Mouse (Mus musculus): ENCODE data around the gene Pde6g. TPM values are rescaled to one million over a fixed set of nuclear protein-coding genes. Genes with fewer than 3 reads are reported as not detected.

Pde6g gene
- polyA plus RNA-seq, 1 experiment from 2014 or later, result 0.13 TPM

- peaks cover 16% of the 10 kb centered on the region for H3K36me3 ChIP-seq (ENCODE audit: control insufficient read depth, insufficient read depth)
- peak overlapping the region; percentile 93; the same call in 1 of the 2 replicates for H3K9ac ChIP-seq (ENCODE audit: low read depth, low read length)
- H3K4me2 ChIP-seq (ENCODE audit: low read depth, low read length), result peak overlapping the region; percentile 98
- H3K27ac ChIP-seq (ENCODE audit: low read length), result peak overlapping the region; percentile 89
- H3K4me3 ChIP-seq (ENCODE audit: low read depth, low read length), result peak overlapping the region; percentile 93
- peaks cover 35% of the 10 kb centered on the region for H3K4me1 ChIP-seq (ENCODE audit: control insufficient read depth, low read depth, low read length)
- WGBS (ENCODE audit: insufficient replicate concordance), result 71% methylated on average over 3 of the region's 3 CpGs
- no peaks in the 10 kb centered on the region for H3K27me3 ChIP-seq (ENCODE audit: control insufficient read depth, insufficient read depth, low read depth, low read length)
- no peak for ATAC-seq (ENCODE audit: low read depth)
- no peaks in the 10 kb centered on the region for H3K9me3 ChIP-seq (replicated peaks; ENCODE audit: control insufficient read depth, low read length)
Measured at GRCm38 (mm10) chr11:120493351-120493750, 40.1 kb upstream of the Pde6g start.

GRCm38 (mm10) chr11:120492878-120493203 is 39.5 kb upstream of the Pde6g start:
- peaks cover 14% of the 10 kb centered on the region for H3K36me3 ChIP-seq (ENCODE audit: control insufficient read depth, insufficient read depth)
- peak overlapping the region; percentile 98 for H3K4me2 ChIP-seq (ENCODE audit: low read depth, low read length)
- H3K27ac ChIP-seq (ENCODE audit: low read length), result peak overlapping the region; percentile 89
- H3K27me3 ChIP-seq (ENCODE audit: control insufficient read depth, insufficient read depth, low read depth, low read length), result no peaks in the 10 kb centered on the region
- ATAC-seq (ENCODE audit: low read depth), result no peak
- 35% methylated on average over 3 of the region's 3 CpGs for WGBS (ENCODE audit: insufficient replicate concordance)
- H3K4me1 ChIP-seq (ENCODE audit: control insufficient read depth, low read depth, low read length), result peaks cover 35% of the 10 kb centered on the region
- peak overlapping the region; percentile 93 for H3K4me3 ChIP-seq (ENCODE audit: low read depth, low read length)
- H3K9ac ChIP-seq (ENCODE audit: low read depth, low read length), result peak overlapping the region; percentile 93
- no peaks in the 10 kb centered on the region for H3K9me3 ChIP-seq (replicated peaks; ENCODE audit: control insufficient read depth, low read length)

- WGBS (ENCODE audit: insufficient replicate concordance), result under 1% methylated on average over 47 of the region's 48 CpGs
- ATAC-seq (ENCODE audit: low read depth), result peak; percentile 50
- peak overlapping the region; percentile 89 for H3K27ac ChIP-seq (ENCODE audit: low read length)
- H3K36me3 ChIP-seq (ENCODE audit: control insufficient read depth, insufficient read depth), result peaks cover 17% of the 10 kb centered on the region
- no peaks in the 10 kb centered on the region for H3K27me3 ChIP-seq (ENCODE audit: control insufficient read depth, insufficient read depth, low read depth, low read length)
- peak overlapping the region; percentile 93 for H3K4me3 ChIP-seq (ENCODE audit: low read depth, low read length)
- H3K9me3 ChIP-seq (replicated peaks; ENCODE audit: control insufficient read depth, low read length), result no peaks in the 10 kb centered on the region
- peak overlapping the region; percentile 93 for H3K9ac ChIP-seq (ENCODE audit: low read depth, low read length)
- H3K4me2 ChIP-seq (ENCODE audit: low read depth, low read length), result peak overlapping the region; percentile 98
- H3K4me1 ChIP-seq (ENCODE audit: control insufficient read depth, low read depth, low read length), result peaks cover 35% of the 10 kb centered on the region
Measured at GRCm38 (mm10) chr11:120492024-120492877, 39.0 kb upstream of the Pde6g start.

- no peaks in the 10 kb centered on the region for H3K9me3 ChIP-seq (replicated peaks; ENCODE audit: control insufficient read depth, low read length)
- H3K4me1 ChIP-seq (ENCODE audit: control insufficient read depth, low read depth, low read length), result peaks cover 41% of the 10 kb centered on the region
- H3K4me2 ChIP-seq (ENCODE audit: low read depth, low read length), result peak within 1 kb of the TSS; percentile 98
- peak within 1 kb of the TSS; percentile 93 for H3K9ac ChIP-seq (ENCODE audit: low read depth, low read length)
- H3K4me3 ChIP-seq (ENCODE audit: low read depth, low read length), result peak within 1 kb of the TSS; percentile 93
- 0% methylated on average over 35 of the region's 35 CpGs for WGBS (ENCODE audit: insufficient replicate concordance)
- peak; percentile 84 for ATAC-seq (ENCODE audit: low read depth)
- no peaks in the 10 kb centered on the region for H3K27me3 ChIP-seq (ENCODE audit: control insufficient read depth, insufficient read depth, low read depth, low read length)
- H3K36me3 ChIP-seq (ENCODE audit: control insufficient read depth, insufficient read depth), result peaks cover 19% of the 10 kb centered on the region
- peak within 1 kb of the TSS; percentile 89 for H3K27ac ChIP-seq (ENCODE audit: low read length)
Measured at GRCm38 (mm10) chr11:120491317-120492023, 38.2 kb upstream of the Pde6g start, which contains the start of gene Slc25a10. Gene Slc25a10, plus strand, starts transcription at chr11:120491840.

GRCm38 (mm10) chr11:120490291-120491046 is 37.2 kb upstream of the Pde6g start:
- 0 out of 2 replicates have a peak overlapping the region, but pooled peaks have one; percentile 98 for H3K4me2 ChIP-seq (ENCODE audit: low read depth, low read length)
- H3K4me1 ChIP-seq (ENCODE audit: control insufficient read depth, low read depth, low read length), result peaks cover 48% of the 10 kb centered on the region
- WGBS (ENCODE audit: insufficient replicate concordance), result 30% methylated on average over 4 of the region's 4 CpGs
- no peak for ATAC-seq (ENCODE audit: low read depth)
- no peak overlapping the region for H3K4me3 ChIP-seq (ENCODE audit: low read depth, low read length)
- peak overlapping the region; percentile 89 for H3K27ac ChIP-seq (ENCODE audit: low read length)
- H3K9me3 ChIP-seq (replicated peaks; ENCODE audit: control insufficient read depth, low read length), result no peaks in the 10 kb centered on the region
- H3K27me3 ChIP-seq (ENCODE audit: control insufficient read depth, insufficient read depth, low read depth, low read length), result no peaks in the 10 kb centered on the region
- peaks cover 15% of the 10 kb centered on the region for H3K36me3 ChIP-seq (ENCODE audit: control insufficient read depth, insufficient read depth)
- no peak overlapping the region; the same call in 1 of the 2 replicates for H3K9ac ChIP-seq (ENCODE audit: low read depth, low read length)

GRCm38 (mm10) chr11:120489054-120489761 is 35.9 kb upstream of the Pde6g start:
- H3K4me2 ChIP-seq (ENCODE audit: low read depth, low read length), result no peak overlapping the region
- WGBS (ENCODE audit: insufficient replicate concordance), result 49% methylated on average over 4 of the region's 4 CpGs
- no peaks in the 10 kb centered on the region for H3K9me3 ChIP-seq (replicated peaks; ENCODE audit: control insufficient read depth, low read length)
- ATAC-seq (ENCODE audit: low read depth), result peak; percentile 64
- peaks cover 10% of the 10 kb centered on the region for H3K36me3 ChIP-seq (ENCODE audit: control insufficient read depth, insufficient read depth)
- peak overlapping the region; percentile 50 for H3K27ac ChIP-seq (ENCODE audit: low read length)
- no peak overlapping the region for H3K4me3 ChIP-seq (ENCODE audit: low read depth, low read length)
- H3K9ac ChIP-seq (ENCODE audit: low read depth, low read length), result no peak overlapping the region
- H3K4me1 ChIP-seq (ENCODE audit: control insufficient read depth, low read depth, low read length), result peaks cover 53% of the 10 kb centered on the region
- H3K27me3 ChIP-seq (ENCODE audit: control insufficient read depth, insufficient read depth, low read depth, low read length), result no peaks in the 10 kb centered on the region

- Histone ChIP-seq H3K9ac (ENCODE audit: low read depth, low read length) (no peak overlapping the region), H3K27ac (ENCODE audit: low read length) (no peak overlapping the region), H3K4me3 (ENCODE audit: low read depth, low read length) (no peak overlapping the region), H3K4me2 (ENCODE audit: low read depth, low read length) (no peak overlapping the region), H3K36me3 (ENCODE audit: control insufficient read depth, insufficient read depth) (peaks cover 11% of the 10 kb centered on the region), H3K9me3 (replicated peaks; ENCODE audit: control insufficient read depth, low read length) (no peaks in the 10 kb centered on the region), H3K27me3 (ENCODE audit: control insufficient read depth, insufficient read depth, low read depth, low read length) (no peaks in the 10 kb centered on the region), H3K4me1 (ENCODE audit: control insufficient read depth, low read depth, low read length) (peaks cover 56% of the 10 kb centered on the region)
- ATAC-seq (ENCODE audit: low read depth), result no peak
- WGBS (ENCODE audit: insufficient replicate concordance), result 69% methylated on average over 4 of the region's 4 CpGs
Measured at GRCm38 (mm10) chr11:120488516-120488915, 35.2 kb upstream of the Pde6g start.

GRCm38 (mm10) chr11:120485251-120485650 is 32.0 kb upstream of the Pde6g start:
- ATAC-seq (ENCODE audit: low read depth), result no peak
- Histone ChIP-seq H3K4me2 (ENCODE audit: low read depth, low read length) (peak overlapping the region; percentile 89), H3K4me3 (ENCODE audit: low read depth, low read length) (peak overlapping the region; percentile 95), H3K27me3 (ENCODE audit: control insufficient read depth, insufficient read depth, low read depth, low read length) (no peaks in the 10 kb centered on the region), H3K9ac (ENCODE audit: low read depth, low read length) (peak overlapping the region; percentile 84), H3K36me3 (ENCODE audit: control insufficient read depth, insufficient read depth) (peaks cover 32% of the 10 kb centered on the region), H3K27ac (ENCODE audit: low read length) (peak overlapping the region; percentile 72), H3K4me1 (ENCODE audit: control insufficient read depth, low read depth, low read length) (peaks cover 30% of the 10 kb centered on the region), H3K9me3 (replicated peaks; ENCODE audit: control insufficient read depth, low read length) (no peaks in the 10 kb centered on the region)
- 4% methylated on average over 10 of the region's 10 CpGs for WGBS (ENCODE audit: insufficient replicate concordance)
